Mouse (Mus musculus): ENCODE data around the gene Syce2. TPM values are rescaled to one million over a fixed set of nuclear protein-coding genes. Genes with fewer than 3 reads are reported as not detected.
A peak's percentile ranks its signal among the peaks of the same experiment; 100 is the strongest.

The Syce2 gene
- polyA plus RNA-seq, 1 experiment from 2014 or later, result 94.8 TPM

DNA sequence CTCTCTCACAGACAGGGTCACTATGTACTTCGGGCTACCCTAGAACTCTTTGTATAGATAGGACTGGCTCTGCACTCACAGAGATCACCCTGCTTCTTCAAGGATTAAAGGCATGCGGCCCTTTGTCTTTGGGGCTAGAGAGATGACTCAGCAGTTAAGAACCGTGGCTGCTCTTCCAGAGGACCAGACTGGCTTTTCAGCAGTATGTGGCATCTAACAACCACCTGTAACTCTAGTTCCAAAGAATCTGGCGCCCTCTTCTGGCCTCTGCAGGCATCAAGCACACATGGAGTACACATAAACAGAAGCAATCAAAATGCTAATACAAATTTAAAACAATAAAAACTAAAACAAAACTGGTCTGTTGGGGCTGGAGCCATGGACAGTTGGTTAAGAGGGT, 42.0 kb downstream of the Syce2 start:
- H3K27me3 ChIP-seq (ENCODE audit: insufficient read depth, low read length), result peaks cover 49% of the 10 kb centered on the region
- WGBS, result 24% methylated on average over 4 of the region's 4 CpGs
- H3K9ac ChIP-seq, result no peak overlapping the region
- peak; percentile 44; the same call in 1 of the 2 replicates for TF ChIP-seq CTCF (IDR thresholded peaks at IDR 0.05; ENCODE audit: low read depth)
- 0 out of 2 replicates have a peak, but pooled peaks cover 5% of the 10 kb centered on the region for H3K9me3 ChIP-seq (ENCODE audit: low read depth, low read length)
- peak; percentile 56 for DNase-seq
- H3K27ac ChIP-seq (ENCODE audit: low read depth), result no peak overlapping the region
- ATAC-seq (ENCODE audit: insufficient read depth), result no peak
- peak overlapping the region; percentile 42 for H3K4me3 ChIP-seq (ENCODE audit: low read depth, low read length)
- peak overlapping the region; percentile 74; the same call in 1 of the 2 replicates for H3K4me2 ChIP-seq
- 0 out of 2 replicates have a peak, but pooled peaks cover 6% of the 10 kb centered on the region for H3K4me1 ChIP-seq (ENCODE audit: insufficient read depth)
- H3K36me3 ChIP-seq (ENCODE audit: insufficient read depth), result no peaks in the 10 kb centered on the region

DNA sequence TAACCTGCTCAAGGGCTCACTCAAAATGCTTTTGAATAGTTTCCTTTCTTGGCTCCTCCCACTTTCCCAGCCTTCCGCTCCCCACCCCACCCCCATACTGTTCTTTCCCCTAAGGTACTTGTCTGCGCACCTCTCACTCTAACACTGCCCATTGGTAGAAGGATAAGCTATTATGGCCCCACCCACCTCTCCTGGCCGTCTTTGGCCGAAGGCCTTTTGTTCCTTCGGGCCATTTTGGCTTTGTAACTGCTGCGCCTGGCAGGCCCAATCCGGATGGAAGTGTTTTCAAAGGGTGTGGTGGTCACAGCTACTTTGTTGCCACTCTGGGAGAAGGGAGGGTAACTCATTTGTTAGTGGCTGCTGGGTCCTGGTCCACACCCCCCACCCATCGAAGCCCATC, 43.4 kb downstream of the Syce2 start:
- Histone ChIP-seq H3K9me3 (ENCODE audit: low read depth, low read length) (0 out of 2 replicates have a peak, but pooled peaks cover 5% of the 10 kb centered on the region), H3K4me1 (ENCODE audit: insufficient read depth) (no peaks in the 10 kb centered on the region), H3K27me3 (ENCODE audit: insufficient read depth, low read length) (peaks cover 45% of the 10 kb centered on the region), H3K36me3 (ENCODE audit: insufficient read depth) (no peaks in the 10 kb centered on the region), H3K4me2 (no peak overlapping the region), H3K4me3 (ENCODE audit: low read depth, low read length) (no peak overlapping the region), H3K27ac (ENCODE audit: low read depth) (no peak overlapping the region), H3K9ac (no peak overlapping the region)
- no peak for ATAC-seq (ENCODE audit: insufficient read depth)
- TF ChIP-seq CTCF (IDR thresholded peaks at IDR 0.05; ENCODE audit: low read depth), result no peak
- WGBS, result 89% methylated on average over 8 of the region's 8 CpGs
- no peak for DNase-seq

DNA sequence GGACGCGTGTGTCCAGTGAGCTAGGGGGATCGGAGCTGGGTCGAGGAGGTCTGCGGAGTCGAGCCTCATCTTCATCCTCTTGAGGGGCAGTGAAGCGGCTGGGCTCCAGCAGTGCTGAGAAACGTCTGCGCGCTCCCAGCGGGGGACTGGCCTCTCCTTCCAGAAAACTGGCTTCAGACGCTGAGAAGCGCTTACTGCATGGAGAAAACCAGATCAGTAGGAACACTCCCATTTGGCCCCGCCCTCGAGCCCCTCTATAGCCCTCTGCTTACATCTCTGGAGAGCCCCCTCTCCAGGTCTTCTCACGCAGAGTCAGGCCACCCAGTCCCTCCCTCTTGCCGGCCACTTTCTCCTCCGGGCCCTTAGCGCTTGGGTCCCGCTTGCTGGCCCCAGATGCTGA, 45.9 kb downstream of the Syce2 start:
- WGBS, result 30% methylated on average over 20 of the region's 20 CpGs
- peaks cover 25% of the 10 kb centered on the region for H3K27me3 ChIP-seq (ENCODE audit: insufficient read depth, low read length)

DNA sequence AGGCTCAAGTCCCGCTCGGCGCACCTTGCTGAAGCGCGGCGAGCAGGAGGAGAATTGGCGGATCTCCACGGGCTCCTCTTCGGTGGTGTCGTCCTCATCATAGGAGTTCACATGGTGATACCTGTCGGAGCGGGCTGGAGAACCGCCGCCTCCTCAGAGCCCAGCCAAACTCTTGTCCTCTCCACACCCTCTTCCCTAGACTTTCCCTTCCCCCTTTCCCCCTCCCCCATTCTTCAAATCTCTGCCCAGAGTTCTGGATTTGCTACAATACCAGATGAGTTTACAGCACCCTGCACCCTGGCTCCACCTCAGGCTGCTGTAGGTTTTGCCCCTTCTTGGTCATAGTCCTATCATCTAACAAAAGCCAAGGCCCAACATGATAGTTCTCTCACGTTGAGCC, 46.7 kb downstream of the Syce2 start:
- H3K36me3 ChIP-seq (ENCODE audit: insufficient read depth), result no peaks in the 10 kb centered on the region
- WGBS, result 87% methylated on average over 15 of the region's 15 CpGs
- TF ChIP-seq CTCF (IDR thresholded peaks at IDR 0.05; ENCODE audit: low read depth), result no peak
- H3K27me3 ChIP-seq (ENCODE audit: insufficient read depth, low read length), result peaks cover 17% of the 10 kb centered on the region
- no peak overlapping the region for H3K4me2 ChIP-seq
- H3K27ac ChIP-seq (ENCODE audit: low read depth), result no peak overlapping the region
- no peak overlapping the region for H3K9ac ChIP-seq
- ATAC-seq (ENCODE audit: insufficient read depth) (no peak), DNase-seq (no peak)
- H3K9me3 ChIP-seq (ENCODE audit: low read depth, low read length), result 0 out of 2 replicates have a peak, but pooled peaks cover 5% of the 10 kb centered on the region
- H3K4me3 ChIP-seq (ENCODE audit: low read depth, low read length), result no peak overlapping the region
- H3K4me1 ChIP-seq (ENCODE audit: insufficient read depth), result no peaks in the 10 kb centered on the region

More for the DNA sequence above, 45.9 kb downstream of the Syce2 start:
- Histone ChIP-seq H3K9ac (no peak overlapping the region), H3K4me2 (no peak overlapping the region), H3K27ac (ENCODE audit: low read depth) (no peak overlapping the region), H3K9me3 (ENCODE audit: low read depth, low read length) (0 out of 2 replicates have a peak, but pooled peaks cover 5% of the 10 kb centered on the region), H3K4me1 (ENCODE audit: insufficient read depth) (no peaks in the 10 kb centered on the region), H3K4me3 (ENCODE audit: low read depth, low read length) (no peak overlapping the region), H3K36me3 (ENCODE audit: insufficient read depth) (no peaks in the 10 kb centered on the region)
- no peak for ATAC-seq (ENCODE audit: insufficient read depth)
- no peak for DNase-seq
- TF ChIP-seq CTCF (IDR thresholded peaks at IDR 0.05; ENCODE audit: low read depth), result no peak

DNA sequence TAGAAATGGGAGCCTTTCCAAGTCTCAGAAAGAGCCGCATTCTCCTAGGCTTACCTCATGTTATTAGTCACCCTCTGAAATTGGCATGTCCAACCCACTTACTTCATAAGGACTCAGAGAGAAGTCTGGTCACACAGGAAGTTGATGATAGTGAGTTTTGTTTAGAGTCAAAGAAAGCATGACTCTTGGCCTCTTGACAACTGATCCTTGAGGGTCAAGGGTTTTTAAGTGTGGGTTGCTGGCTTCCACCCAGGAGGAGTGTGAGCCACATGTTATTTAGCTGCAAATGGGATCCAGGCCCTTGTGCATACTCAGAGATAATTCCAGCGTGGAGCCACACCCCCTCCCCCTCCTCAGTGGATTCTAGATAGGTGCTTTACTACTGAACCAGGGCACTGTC, 49.7 kb downstream of the Syce2 start:
- no peak overlapping the region for H3K4me3 ChIP-seq (ENCODE audit: low read depth, low read length)
- H3K9me3 ChIP-seq (ENCODE audit: low read depth, low read length), result no peaks in the 10 kb centered on the region
- no peak overlapping the region for H3K9ac ChIP-seq
- 60% methylated on average over 2 of the region's 2 CpGs for WGBS
- no peak overlapping the region for H3K4me2 ChIP-seq
- no peaks in the 10 kb centered on the region for H3K4me1 ChIP-seq (ENCODE audit: insufficient read depth)
- H3K36me3 ChIP-seq (ENCODE audit: insufficient read depth), result no peaks in the 10 kb centered on the region
- TF ChIP-seq CTCF (IDR thresholded peaks at IDR 0.05; ENCODE audit: low read depth), result no peak
- DNase-seq (no peak), ATAC-seq (ENCODE audit: insufficient read depth) (no peak)
- H3K27me3 ChIP-seq (ENCODE audit: insufficient read depth, low read length), result peaks cover 12% of the 10 kb centered on the region
- no peak overlapping the region for H3K27ac ChIP-seq (ENCODE audit: low read depth)

DNA sequence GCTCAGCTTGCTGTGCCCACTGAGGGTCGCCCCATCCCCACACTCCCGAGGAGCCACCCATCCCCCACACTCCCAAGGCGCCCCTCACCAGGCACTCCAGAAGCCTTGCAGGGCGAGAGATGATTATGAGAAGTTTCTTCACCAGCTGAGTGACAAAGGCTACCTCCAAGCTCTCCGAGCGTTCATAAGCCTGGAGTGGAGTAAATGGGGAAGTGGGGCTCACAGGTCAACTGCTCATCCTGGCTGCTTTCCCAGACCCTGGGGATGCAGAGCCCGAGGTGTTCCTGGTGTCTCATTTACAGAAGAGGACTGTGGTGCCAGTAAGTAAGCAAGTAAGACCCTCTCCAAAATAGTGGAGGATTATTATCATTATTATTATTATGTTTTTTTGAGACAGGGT, 53.6 kb downstream of the Syce2 start:
- H3K4me2 ChIP-seq, result no peak overlapping the region
- no peaks in the 10 kb centered on the region for H3K9me3 ChIP-seq (ENCODE audit: low read depth, low read length)
- H3K9ac ChIP-seq, result no peak overlapping the region
- 56% methylated on average over 7 of the region's 7 CpGs for WGBS
- H3K27me3 ChIP-seq (ENCODE audit: insufficient read depth, low read length), result peaks cover 17% of the 10 kb centered on the region; the same call in 1 of the 2 replicates
- ATAC-seq (ENCODE audit: insufficient read depth) (no peak), DNase-seq (no peak)
- H3K4me3 ChIP-seq (ENCODE audit: low read depth, low read length), result no peak overlapping the region
- no peak for TF ChIP-seq CTCF (IDR thresholded peaks at IDR 0.05; ENCODE audit: low read depth)
- H3K27ac ChIP-seq (ENCODE audit: low read depth), result no peak overlapping the region
- no peaks in the 10 kb centered on the region for H3K4me1 ChIP-seq (ENCODE audit: insufficient read depth)
- no peaks in the 10 kb centered on the region for H3K36me3 ChIP-seq (ENCODE audit: insufficient read depth)

DNA sequence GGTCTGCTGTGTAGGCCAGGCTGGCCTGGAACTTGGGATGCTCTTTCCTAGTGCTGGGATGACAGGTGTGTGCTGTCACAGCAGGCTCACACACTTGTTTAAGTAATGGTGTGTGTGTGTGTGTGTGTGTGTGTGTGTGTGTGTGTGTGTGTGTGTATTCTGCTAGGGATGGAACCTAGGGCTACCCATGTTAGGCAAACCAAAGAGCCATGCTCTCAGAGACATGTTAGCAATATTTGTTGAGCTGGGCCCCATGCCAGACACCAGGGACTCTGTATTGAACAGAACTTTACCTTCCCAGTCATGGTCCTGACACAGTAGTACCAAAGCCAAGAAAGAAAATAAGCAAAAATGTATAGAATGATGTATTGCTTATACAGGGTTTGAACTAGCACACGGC, 55.6 kb downstream of the Syce2 start:
- WGBS, result 60% methylated on average over 1 of the region's 1 CpGs
- no peak for DNase-seq
- no peak overlapping the region for H3K4me2 ChIP-seq
- H3K4me1 ChIP-seq (ENCODE audit: insufficient read depth), result no peaks in the 10 kb centered on the region
- no peak overlapping the region for H3K9ac ChIP-seq
- H3K27me3 ChIP-seq (ENCODE audit: insufficient read depth, low read length), result peaks cover 20% of the 10 kb centered on the region; the same call in 1 of the 2 replicates
- H3K27ac ChIP-seq (ENCODE audit: low read depth), result no peak overlapping the region
- no peaks in the 10 kb centered on the region for H3K9me3 ChIP-seq (ENCODE audit: low read depth, low read length)
- no peak for TF ChIP-seq CTCF (IDR thresholded peaks at IDR 0.05; ENCODE audit: low read depth)
- H3K4me3 ChIP-seq (ENCODE audit: low read depth, low read length), result no peak overlapping the region
- H3K36me3 ChIP-seq (ENCODE audit: insufficient read depth), result no peaks in the 10 kb centered on the region
- no peak for ATAC-seq (ENCODE audit: insufficient read depth)
